Mouse (Mus musculus) kidney, embryonic 14.5 days (tissue): ENCODE measurements around the gene Kif6. TPM values are rescaled to one million over a fixed set of nuclear protein-coding genes. Genes with fewer than 3 reads are reported as not detected.

Experiments used
- ATAC-seq: fragments of 200-750 bp; cut with Nextera tagmentation; 2 replicates; pipeline ENCODE4 v1.8.0; 2017; ENCODE audit warnings: moderate number of reproducible peaks, mild to moderate bottlenecking, moderate TSS enrichment, moderate library complexity; ENCODE audit not compliant: low FRiP score, low TSS enrichment
- H3K27ac ChIP-seq: fragments of 300-500 bp; sonication (generic); 2 replicates; pipeline ENCODE4 v1.5.1; 2014; ENCODE audit warnings: low read depth, mild to moderate bottlenecking, low read length, moderate library complexity, mixed read lengths
- H3K27me3 ChIP-seq: fragments of 300-500 bp; sonication (generic); 2 replicates; pipeline ENCODE4 v1.6.1; 2014; ENCODE audit warnings: mild to moderate bottlenecking, low read length; ENCODE audit not compliant: control insufficient read depth, insufficient read depth
- H3K36me3 ChIP-seq: fragments of 300-500 bp; sonication (generic); 2 replicates; pipeline ENCODE4 v1.6.1; 2014; ENCODE audit warnings: low read length, mixed read lengths; ENCODE audit not compliant: control insufficient read depth, insufficient read depth
- H3K4me1 ChIP-seq: fragments of 300-500 bp; sonication (generic); 2 replicates; pipeline ENCODE4 v1.6.1; 2014; ENCODE audit warnings: low read length, mixed read lengths; ENCODE audit not compliant: control insufficient read depth, insufficient read depth
- H3K4me2 ChIP-seq: fragments of 300-500 bp; sonication (generic); replicated peaks from 2 replicates; pipeline ENCODE4 v1.6.1; 2014; ENCODE audit warnings: low read depth, mild to moderate bottlenecking, low read length
- H3K4me3 ChIP-seq: fragments of 300-500 bp; sonication (generic); 2 replicates; pipeline ENCODE4 v1.5.1; 2014; ENCODE audit warnings: mild to moderate bottlenecking, low read length
- H3K9ac ChIP-seq: fragments of 300-500 bp; sonication (generic); 2 replicates; pipeline ENCODE4 v1.6.1; 2014; ENCODE audit warnings: low read depth, mild to moderate bottlenecking, low read length, moderate library complexity
- H3K9me3 ChIP-seq: fragments of 300-500 bp; sonication (generic); 2 replicates; pipeline ENCODE4 v1.6.1; 2016; ENCODE audit warnings: low read length; ENCODE audit not compliant: control insufficient read depth
- WGBS: fragments of 180-500 bp; shearing (Covaris S2); extraction: QIAGEN DNeasy Blood & Tissue Kit; methylation state at CpG from one replicate; pipeline ENCODE4 v1.1.7; 2014; 5-methylcytosine and 5-hydroxymethylcytosine counted together
- polyA plus RNA-seq: library from polyadenylated mRNA; unstranded; fragments of >200 nt; fragmentation: Nextera tagmentation; extraction: Ambion mirVana; gene quantifications from 2 replicates; pipeline ENCODE4 v1.2.1, GENCODE M21; 2014

Gene Kif6
- polyA plus RNA-seq, 1 experiment from 2014 or later, result 2.0 TPM

- no peaks in the 10 kb centered on the region for H3K36me3 ChIP-seq
- peaks cover 6% of the 10 kb centered on the region; the same call in 1 of the 2 replicates for H3K4me1 ChIP-seq
- no peak overlapping the region for H3K27ac ChIP-seq
- no peaks in the 10 kb centered on the region for H3K9me3 ChIP-seq
- no peaks in the 10 kb centered on the region for H3K27me3 ChIP-seq
- no peak for ATAC-seq
- no peak overlapping the region for H3K9ac ChIP-seq
- H3K4me3 ChIP-seq, result no peak overlapping the region
- 79% methylated on average over 3 of the region's 3 CpGs for WGBS
- no peak overlapping the region for H3K4me2 ChIP-seq
These were observed 180.3 kb downstream of the Kif6 start for GRCm38 (mm10) chr17:49795241-49795640.

- 79% methylated on average over 3 of the region's 3 CpGs for WGBS
- no peak overlapping the region for H3K4me2 ChIP-seq
- ATAC-seq, result no peak
- H3K9ac ChIP-seq, result no peak overlapping the region
- peaks cover 11% of the 10 kb centered on the region; the same call in 1 of the 2 replicates for H3K4me1 ChIP-seq
- H3K27ac ChIP-seq, result no peak overlapping the region
- H3K27me3 ChIP-seq, result no peaks in the 10 kb centered on the region
- H3K4me3 ChIP-seq, result no peak overlapping the region
- H3K9me3 ChIP-seq, result no peaks in the 10 kb centered on the region
- H3K36me3 ChIP-seq, result no peaks in the 10 kb centered on the region
These were observed 181.2 kb downstream of the Kif6 start for GRCm38 (mm10) chr17:49796116-49796515.

- 75% methylated on average over 5 of the region's 5 CpGs for WGBS
- Histone ChIP-seq H3K4me1 (peaks cover 11% of the 10 kb centered on the region; the same call in 1 of the 2 replicates), H3K9me3 (no peaks in the 10 kb centered on the region), H3K36me3 (no peaks in the 10 kb centered on the region), H3K9ac (no peak overlapping the region), H3K4me3 (no peak overlapping the region), H3K27me3 (no peaks in the 10 kb centered on the region), H3K4me2 (no peak overlapping the region), H3K27ac (no peak overlapping the region)
- no peak for ATAC-seq
These were observed 184.2 kb downstream of the Kif6 start for GRCm38 (mm10) chr17:49799168-49799567.

- Histone ChIP-seq H3K27ac (no peak overlapping the region), H3K9me3 (no peaks in the 10 kb centered on the region), H3K27me3 (no peaks in the 10 kb centered on the region), H3K9ac (no peak overlapping the region), H3K4me3 (no peak overlapping the region), H3K4me2 (no peak overlapping the region), H3K4me1 (peaks cover 11% of the 10 kb centered on the region; the same call in 1 of the 2 replicates), H3K36me3 (no peaks in the 10 kb centered on the region)
- ATAC-seq, result peak; percentile 90
- 28% methylated on average over 2 of the region's 2 CpGs for WGBS
These were observed 185.2 kb downstream of the Kif6 start for GRCm38 (mm10) chr17:49800157-49800556.

GRCm38 (mm10) chr17:49807461-49807860 lies 192.5 kb downstream of the Kif6 start:
- H3K9me3 ChIP-seq, result no peaks in the 10 kb centered on the region
- no peaks in the 10 kb centered on the region for H3K27me3 ChIP-seq
- no peak overlapping the region for H3K4me3 ChIP-seq
- WGBS, result 84% methylated on average over 4 of the region's 4 CpGs
- H3K27ac ChIP-seq, result no peak overlapping the region
- H3K9ac ChIP-seq, result no peak overlapping the region
- H3K36me3 ChIP-seq, result no peaks in the 10 kb centered on the region
- no peak for ATAC-seq
- no peaks in the 10 kb centered on the region for H3K4me1 ChIP-seq
- no peak overlapping the region for H3K4me2 ChIP-seq

GRCm38 (mm10) chr17:49808712-49809343 lies 193.9 kb downstream of the Kif6 start:
- Histone ChIP-seq H3K9me3 (no peaks in the 10 kb centered on the region), H3K4me3 (no peak overlapping the region), H3K4me2 (no peak overlapping the region), H3K27ac (no peak overlapping the region), H3K27me3 (no peaks in the 10 kb centered on the region), H3K4me1 (no peaks in the 10 kb centered on the region), H3K9ac (no peak overlapping the region), H3K36me3 (no peaks in the 10 kb centered on the region)
- WGBS, result 76% methylated on average over 6 of the region's 6 CpGs
- no peak for ATAC-seq

GRCm38 (mm10) chr17:49813893-49814640 lies 199.1 kb downstream of the Kif6 start:
- no peak overlapping the region for H3K4me3 ChIP-seq
- no peak for ATAC-seq
- no peaks in the 10 kb centered on the region for H3K36me3 ChIP-seq
- 0 out of 2 replicates have a peak, but pooled peaks cover 10% of the 10 kb centered on the region for H3K4me1 ChIP-seq
- 90% methylated on average over 5 of the region's 5 CpGs for WGBS
- no peak overlapping the region for H3K9ac ChIP-seq
- H3K9me3 ChIP-seq, result no peaks in the 10 kb centered on the region
- H3K27me3 ChIP-seq, result 0 out of 2 replicates have a peak, but pooled peaks cover 3% of the 10 kb centered on the region
- no peak overlapping the region for H3K27ac ChIP-seq
- H3K4me2 ChIP-seq, result no peak overlapping the region

GRCm38 (mm10) chr17:49816067-49816565 lies 201.2 kb downstream of the Kif6 start:
- Histone ChIP-seq H3K4me2 (no peak overlapping the region), H3K4me3 (no peak overlapping the region), H3K4me1 (0 out of 2 replicates have a peak, but pooled peaks cover 10% of the 10 kb centered on the region), H3K27me3 (0 out of 2 replicates have a peak, but pooled peaks cover 3% of the 10 kb centered on the region), H3K9me3 (no peaks in the 10 kb centered on the region), H3K27ac (no peak overlapping the region), H3K36me3 (no peaks in the 10 kb centered on the region), H3K9ac (no peak overlapping the region)
- peak; percentile 56; the same call in 1 of the 2 replicates for ATAC-seq
- 14% methylated on average over 5 of the region's 5 CpGs for WGBS

GRCm38 (mm10) chr17:49816703-49817102 lies 201.8 kb downstream of the Kif6 start:
- ATAC-seq, result peak; percentile 75
- Histone ChIP-seq H3K4me3 (no peak overlapping the region), H3K27me3 (0 out of 2 replicates have a peak, but pooled peaks cover 3% of the 10 kb centered on the region), H3K4me1 (0 out of 2 replicates have a peak, but pooled peaks cover 10% of the 10 kb centered on the region), H3K27ac (no peak overlapping the region), H3K9me3 (no peaks in the 10 kb centered on the region), H3K4me2 (no peak overlapping the region), H3K9ac (no peak overlapping the region), H3K36me3 (no peaks in the 10 kb centered on the region)
- 30% methylated on average over 5 of the region's 5 CpGs for whole genome bisulfite sequencing
